Mouse (Mus musculus) midbrain, postnatal 0 days (tissue): ENCODE data around the gene L1cam. TPM values are rescaled to one million over a fixed set of nuclear protein-coding genes. Genes with fewer than 3 reads are reported as not detected.

Experiments
- ATAC-seq: fragments of 200-750 bp; cut with Nextera tagmentation; 2 replicates; pipeline ENCODE4 v1.8.0; 2017; ENCODE audit warnings: moderate number of reproducible peaks, mild to moderate bottlenecking, moderate TSS enrichment, moderate library complexity; ENCODE audit not compliant: low FRiP score
- DNase-seq: peaks from one replicate; pipeline ENCODE4 v3.0.0-alpha.2; 2015; ENCODE audit warnings: low spot score
- H3K27ac ChIP-seq: fragments of 300-500 bp; sonication (generic); 2 replicates; pipeline ENCODE4 v1.5.1; 2014; ENCODE audit warnings: low read depth, mild to moderate bottlenecking, low read length, mixed read lengths
- H3K27me3 ChIP-seq: fragments of 300-500 bp; sonication (generic); 2 replicates; pipeline ENCODE4 v1.6.1; 2014; ENCODE audit warnings: low read length, control low read depth, mixed read lengths; ENCODE audit not compliant: insufficient read depth
- H3K36me3 ChIP-seq: fragments of 300-500 bp; sonication (generic); 2 replicates; pipeline ENCODE4 v1.6.1; 2014; ENCODE audit warnings: low read length, control low read depth, mixed read lengths; ENCODE audit not compliant: insufficient read depth
- H3K4me1 ChIP-seq: fragments of 300-500 bp; sonication (generic); 2 replicates; pipeline ENCODE4 v1.6.1; 2014; ENCODE audit warnings: mild to moderate bottlenecking, control low read depth, antibody characterized with exemption, low read length, mixed read lengths; ENCODE audit not compliant: insufficient read depth
- H3K4me2 ChIP-seq: fragments of 300-500 bp; sonication (generic); 2 replicates; pipeline ENCODE4 v1.6.1; 2014; ENCODE audit warnings: low read depth, mild to moderate bottlenecking, low read length, mixed read lengths; ENCODE audit not compliant: poor library complexity, severe bottlenecking
- H3K4me3 ChIP-seq: fragments of 300-500 bp; sonication (generic); 2 replicates; pipeline ENCODE4 v1.5.1; 2014; ENCODE audit warnings: low read depth, mild to moderate bottlenecking, low read length, moderate library complexity
- H3K9ac ChIP-seq: fragments of 300-500 bp; sonication (generic); replicated peaks from 2 replicates; pipeline ENCODE4 v1.6.1; 2014; ENCODE audit warnings: mild to moderate bottlenecking, low read length, moderate library complexity, mixed read lengths; ENCODE audit not compliant: poor library complexity, severe bottlenecking
- H3K9me3 ChIP-seq: fragments of 300-500 bp; sonication (generic); 2 replicates; pipeline ENCODE4 v1.6.1; 2016; ENCODE audit warnings: low read length, control low read depth
- CTCF ChIP-seq: IDR thresholded peaks from 2 replicates; pipeline ENCODE4 v1.5.1; 2016; ENCODE audit warnings: antibody characterized with exemption, mild to moderate bottlenecking
- WGBS: fragments of 180-500 bp; shearing (Covaris S2); extraction: QIAGEN DNeasy Blood & Tissue Kit; methylation state at CpG from one replicate; pipeline ENCODE4 v1.1.7; 2014; 5-methylcytosine and 5-hydroxymethylcytosine counted together
- polyA plus RNA-seq: library from polyadenylated mRNA; unstranded; fragments of >200 nt; fragmentation: Nextera tagmentation; extraction: Ambion mirVana; gene quantifications from 2 replicates; pipeline ENCODE4 v1.2.1, GENCODE M21; 2015
- total RNA-seq: library from RNA; depleted of rRNA; stranded (reverse); fragments of >200 nt; gene quantifications from 2 replicates; pipeline ENCODE4 v1.2.3, GENCODE M21; 2014

L1cam gene
- total and polyA plus RNA-seq, 2 experiments from 2014 or later, result 116 to 296 TPM

GRCm38 (mm10) chrX:73891551-73892152 is 4.3 kb downstream of the L1cam start, which contains the start of gene Avpr2:
TSS of gene Avpr2 (plus strand) at chrX:73892102.
- H3K27me3 ChIP-seq, result no peaks in the 10 kb centered on the region

GRCm38 (mm10) chrX:73881463-73881862 is 14.4 kb downstream of the L1cam start:
- Histone ChIP-seq H3K27ac (peak overlapping the region; percentile 65; the same call in 1 of the 2 replicates), H3K4me2 (peak overlapping the region; percentile 57), H3K4me3 (peak overlapping the region; percentile 53; the same call in 1 of the 2 replicates), H3K9me3 (no peaks in the 10 kb centered on the region), H3K9ac (peak overlapping the region; percentile 63; the same call in 1 of the 2 replicates), H3K27me3 (no peaks in the 10 kb centered on the region), H3K4me1 (no peaks in the 10 kb centered on the region), H3K36me3 (no peaks in the 10 kb centered on the region)
- WGBS, result 21% methylated on average over 6 of the region's 6 CpGs
- DNase-seq (no peak), ATAC-seq (peak; percentile 17; the same call in 1 of the 2 replicates)
- peak; percentile 32 for TF ChIP-seq CTCF

More at GRCm38 (mm10) chrX:73891551-73892152, 4.3 kb downstream of the L1cam start, which contains the start of gene Avpr2:
- Histone ChIP-seq H3K4me2 (no peak within 1 kb of the TSS), H3K9me3 (no peaks in the 10 kb centered on the region), H3K36me3 (no peaks in the 10 kb centered on the region), H3K4me3 (no peak within 1 kb of the TSS), H3K9ac (no peak within 1 kb of the TSS), H3K27ac (no peak within 1 kb of the TSS), H3K4me1 (no peaks in the 10 kb centered on the region)
- no peak for TF ChIP-seq CTCF
- 84% methylated on average over 6 of the region's 6 CpGs for WGBS
- DNase-seq (no peak), ATAC-seq (no peak)

- Histone ChIP-seq H3K4me1 (no peaks in the 10 kb centered on the region; the same call in 1 of the 2 replicates), H3K27me3 (no peaks in the 10 kb centered on the region), H3K9ac (peak overlapping the region; percentile 63), H3K4me3 (peak overlapping the region; percentile 53), H3K9me3 (no peaks in the 10 kb centered on the region), H3K36me3 (no peaks in the 10 kb centered on the region), H3K27ac (peak overlapping the region; percentile 65; the same call in 1 of the 2 replicates), H3K4me2 (peak overlapping the region; percentile 57)
- 28% methylated on average over 16 of the region's 16 CpGs for WGBS
- no peak for DNase-seq
- TF ChIP-seq CTCF, result no peak
- ATAC-seq, result peak; percentile 55
Measured at GRCm38 (mm10) chrX:73881036-73881427, 14.9 kb downstream of the L1cam start.

GRCm38 (mm10) chrX:73880194-73881035 is 15.5 kb downstream of the L1cam start:
- 19% methylated on average over 24 of the region's 48 CpGs for WGBS
- DNase-seq, result peak; percentile 53
- Histone ChIP-seq H3K9me3 (no peaks in the 10 kb centered on the region), H3K27me3 (no peaks in the 10 kb centered on the region), H3K4me3 (peak overlapping the region; percentile 53), H3K27ac (peak overlapping the region; percentile 65), H3K4me1 (no peaks in the 10 kb centered on the region; the same call in 1 of the 2 replicates), H3K36me3 (no peaks in the 10 kb centered on the region), H3K4me2 (peak overlapping the region; percentile 57), H3K9ac (peak overlapping the region; percentile 63)
- peak; percentile 57 for ATAC-seq
- no peak for TF ChIP-seq CTCF

GRCm38 (mm10) chrX:73877014-73877413 is 18.9 kb downstream of the L1cam start:
- WGBS, result 84% methylated on average over 1 of the region's 1 CpGs
- no peak for TF ChIP-seq CTCF
- H3K4me3 ChIP-seq, result peak overlapping the region; percentile 6
- H3K36me3 ChIP-seq, result no peaks in the 10 kb centered on the region
- no peaks in the 10 kb centered on the region for H3K9me3 ChIP-seq
- H3K4me1 ChIP-seq, result no peaks in the 10 kb centered on the region; the same call in 1 of the 2 replicates
- no peak for ATAC-seq
- H3K27me3 ChIP-seq, result no peaks in the 10 kb centered on the region
- no peak for DNase-seq
- H3K9ac ChIP-seq, result no peak overlapping the region
- H3K4me2 ChIP-seq, result peak overlapping the region; percentile 36
- H3K27ac ChIP-seq, result no peak overlapping the region
